Mouse (Mus musculus) CH12.LX (cell line): ENCODE results near the gene Lpin2. TPM values are rescaled to one million over a fixed set of nuclear protein-coding genes. Genes with fewer than 3 reads are reported as not detected.

Source experiments
- DNase-seq: peaks from one replicate; pipeline ENCODE4 v3.0.0-alpha.2; 2013; ENCODE audit errors: extremely low read depth
- H3K27ac ChIP-seq: 2 replicates; pipeline ENCODE4 v1.5.1; 2012; ENCODE audit warnings: low read depth, mild to moderate bottlenecking, control low read depth, moderate library complexity; ENCODE audit not compliant: insufficient read depth
- H3K27me3 ChIP-seq: replicated peaks from 2 replicates; pipeline ENCODE3; 2012; ENCODE audit warnings: inconsistent platforms
- H3K36me3 ChIP-seq, 2 experiments: replicated peaks in 1 of 2; 2 replicates each; pipeline versions ENCODE3 to v1.6.1; 2012; ENCODE audit warnings: inconsistent platforms in 1 of 2, low read length in 1 of 2, mild to moderate bottlenecking in 1 of 2, mixed read lengths in 1 of 2, moderate library complexity in 1 of 2; ENCODE audit not compliant: control insufficient read depth in 1 of 2, insufficient read depth in 1 of 2
- H3K4me1 ChIP-seq, 2 experiments: 2 replicates each; pipeline ENCODE4 v1.6.1; 2012; ENCODE audit warnings: inconsistent platforms in 1 of 2, moderate library complexity in 1 of 2; ENCODE audit not compliant: insufficient read depth in 2 of 2, control insufficient read depth in 1 of 2
- H3K4me2 ChIP-seq: 2 replicates; pipeline ENCODE4 v1.6.1; 2012; ENCODE audit warnings: low read depth, mild to moderate bottlenecking, control low read depth; ENCODE audit not compliant: poor library complexity, insufficient read depth, severe bottlenecking
- H3K4me3 ChIP-seq, 3 experiments: fragments of 150-350 bp in 1 of 3; sonication (generic) in 1 of 3; replicated peaks in 1 of 3; 2 replicates each; pipeline versions ENCODE3 to v1.5.1; 2011 to 2012; ENCODE audit warnings: low read depth in 2 of 3, low read length in 2 of 3, mild to moderate bottlenecking in 2 of 3, moderate library complexity in 2 of 3, control low read depth in 1 of 3, improper control_type of control experiment in 1 of 3, inconsistent platforms in 1 of 3, mixed read lengths in 1 of 3; ENCODE audit not compliant: poor library complexity in 1 of 3
- H3K79me2 ChIP-seq: replicated peaks from 2 replicates; pipeline ENCODE4 v1.6.1; 2012; ENCODE audit warnings: mild to moderate bottlenecking, moderate library complexity; ENCODE audit not compliant: control insufficient read depth, poor library complexity, insufficient read depth, severe bottlenecking; ENCODE audit errors: extremely low read depth
- H3K9ac ChIP-seq: 2 replicates; pipeline ENCODE4 v1.6.1; 2012; ENCODE audit warnings: low read depth, mild to moderate bottlenecking, control low read depth, moderate library complexity; ENCODE audit not compliant: insufficient read depth
- H3K9me3 ChIP-seq: replicated peaks from 2 replicates; pipeline ENCODE3; 2012; ENCODE audit warnings: low read length, inconsistent platforms, mixed read lengths
- CHD1 ChIP-seq: IDR thresholded peaks from 2 replicates; pipeline ENCODE4 v1.6.1; 2012; ENCODE audit warnings: low read depth, low read length, improper control_type of control experiment, inconsistent platforms
- CHD2 ChIP-seq: IDR thresholded peaks from 2 replicates; pipeline ENCODE4 v1.6.1; 2011; ENCODE audit warnings: low read length, improper control_type of control experiment
- CTCF ChIP-seq, 2 experiments: IDR thresholded peaks in 1 of 2; conservative IDR thresholded peaks in 1 of 2; 2 replicates each; pipeline ENCODE4 v1.5.1; 2011 to 2012; ENCODE audit warnings: low read depth in 2 of 2, low read length in 2 of 2, improper control_type of control experiment in 1 of 2, inconsistent platforms in 1 of 2, mild to moderate bottlenecking in 1 of 2, moderate library complexity in 1 of 2
- E2F4 ChIP-seq: IDR thresholded peaks from 2 replicates; pipeline ENCODE4 v1.6.1; 2011; ENCODE audit warnings: low read depth, low read length, improper control_type of control experiment; ENCODE audit not compliant: insufficient replicate concordance
- ELF1 ChIP-seq: IDR thresholded peaks from 2 replicates; pipeline ENCODE4 v1.6.1; 2014; ENCODE audit warnings: low read depth, mild to moderate bottlenecking, inconsistent platforms, low read length, improper control_type of control experiment
- GABPA ChIP-seq: IDR thresholded peaks from 2 replicates; pipeline ENCODE4 v1.6.1; 2012; ENCODE audit warnings: low read depth, low read length, improper control_type of control experiment, inconsistent platforms; ENCODE audit not compliant: insufficient replicate concordance
- HCFC1 ChIP-seq: IDR thresholded peaks from 2 replicates; pipeline ENCODE4 v1.6.1; 2012; ENCODE audit warnings: low read depth, mild to moderate bottlenecking, inconsistent platforms, low read length, improper control_type of control experiment
- IRF4 ChIP-seq: IDR thresholded peaks from 2 replicates; pipeline ENCODE4 v1.6.1; 2014; ENCODE audit warnings: low read depth, mild to moderate bottlenecking, inconsistent platforms, low read length, improper control_type of control experiment
- JUN ChIP-seq: IDR thresholded peaks from 2 replicates; pipeline ENCODE4 v1.6.1; 2011; ENCODE audit warnings: low read depth, mild to moderate bottlenecking, low read length, improper control_type of control experiment, moderate library complexity; ENCODE audit not compliant: insufficient read depth
- JUND ChIP-seq: conservative IDR thresholded peaks from 2 replicates; pipeline ENCODE4 v1.6.1; 2011; ENCODE audit warnings: low read depth, low read length, improper control_type of control experiment
- KAT2A ChIP-seq: IDR thresholded peaks from 2 replicates; pipeline ENCODE4 v1.6.1; 2012; ENCODE audit warnings: low read length, improper control_type of control experiment, inconsistent platforms; ENCODE audit not compliant: insufficient replicate concordance
- MAX ChIP-seq: IDR thresholded peaks from 2 replicates; pipeline ENCODE4 v1.6.1; 2011; ENCODE audit warnings: low read length, improper control_type of control experiment
- MEF2A ChIP-seq: IDR thresholded peaks from 2 replicates; pipeline ENCODE4 v1.6.1; 2014; ENCODE audit warnings: low read depth, mild to moderate bottlenecking, inconsistent platforms, low read length, improper control_type of control experiment, borderline replicate concordance
- MXI1 ChIP-seq: IDR thresholded peaks from 2 replicates; pipeline ENCODE4 v1.6.1; 2011; ENCODE audit warnings: mild to moderate bottlenecking, low read depth, low read length, improper control_type of control experiment
- MYC ChIP-seq: IDR thresholded peaks from 2 replicates; pipeline ENCODE4 v1.6.1; 2011; ENCODE audit warnings: low read depth, mild to moderate bottlenecking, improper control_type of control experiment, low read length
- NELFE ChIP-seq: IDR thresholded peaks from 2 replicates; pipeline ENCODE4 v1.6.1; 2011; ENCODE audit warnings: low read depth, low read length, improper control_type of control experiment
- NRF1 ChIP-seq: IDR thresholded peaks from 2 replicates; pipeline ENCODE4 v1.6.1; 2014; ENCODE audit warnings: low read depth, mild to moderate bottlenecking, inconsistent platforms, low read length, improper control_type of control experiment, moderate library complexity
- PAX5 ChIP-seq: IDR thresholded peaks from 2 replicates; pipeline ENCODE4 v1.6.1; 2012; ENCODE audit warnings: low read length, inconsistent platforms, mixed read lengths
- POLR2A ChIP-seq: IDR thresholded peaks from 2 replicates; pipeline ENCODE4 v1.6.1; 2011; ENCODE audit warnings: low read depth, mild to moderate bottlenecking, improper control_type of control experiment, low read length
- POLR2AphosphoS2 ChIP-seq: IDR thresholded peaks from 2 replicates; pipeline ENCODE4 v1.6.1; 2011; ENCODE audit warnings: low read depth, low read length, improper control_type of control experiment
- RAD21 ChIP-seq: IDR thresholded peaks from 2 replicates; pipeline ENCODE4 v1.6.1; 2011; ENCODE audit warnings: low read depth, mild to moderate bottlenecking, low read length, improper control_type of control experiment, moderate library complexity
- RCOR1 ChIP-seq: conservative IDR thresholded peaks from 2 replicates; pipeline ENCODE4 v1.6.1; 2012; ENCODE audit warnings: low read depth, mild to moderate bottlenecking, inconsistent platforms, low read length, improper control_type of control experiment
- SMC3 ChIP-seq: IDR thresholded peaks from 2 replicates; pipeline ENCODE4 v1.6.1; 2011; ENCODE audit warnings: low read depth, low read length, improper control_type of control experiment
- UBTF ChIP-seq: IDR thresholded peaks from 2 replicates; pipeline ENCODE4 v1.6.1; 2012; ENCODE audit warnings: low read depth, mild to moderate bottlenecking, inconsistent platforms, low read length, improper control_type of control experiment, moderate library complexity
- USF1 ChIP-seq: IDR thresholded peaks from 2 replicates; pipeline ENCODE4 v1.6.1; 2014; ENCODE audit warnings: low read depth, mild to moderate bottlenecking, inconsistent platforms, low read length, improper control_type of control experiment
- USF2 ChIP-seq: conservative IDR thresholded peaks from 2 replicates; pipeline ENCODE4 v1.6.1; 2011; ENCODE audit warnings: low read depth, low read length, improper control_type of control experiment
- ZC3H11A ChIP-seq: IDR thresholded peaks from 2 replicates; pipeline ENCODE4 v1.6.1; 2012; ENCODE audit warnings: low read depth, mild to moderate bottlenecking, inconsistent platforms, low read length, improper control_type of control experiment
- ZKSCAN1 ChIP-seq: IDR thresholded peaks from 2 replicates; pipeline ENCODE4 v1.6.1; 2012; ENCODE audit warnings: low read depth, inconsistent platforms, low read length, improper control_type of control experiment, borderline replicate concordance
- ZMIZ1 ChIP-seq: IDR thresholded peaks from 2 replicates; pipeline ENCODE4 v1.6.1; 2012; ENCODE audit warnings: low read depth, mild to moderate bottlenecking, inconsistent platforms, low read length, improper control_type of control experiment
- ZNF384 ChIP-seq: IDR thresholded peaks from 2 replicates; pipeline ENCODE4 v1.6.1; 2012; ENCODE audit warnings: low read depth, low read length, improper control_type of control experiment, inconsistent platforms
- dilution Hi-C: fragments of 300-500 bp; cut with MboI; formaldehyde crosslinking; loops from 2 replicates; pipeline ENCODE4 v1.14.3; 2020; ENCODE audit warnings: low sequenced_read_pairs; ENCODE audit not compliant: extremely low pct_unique_long_range_greater_than_20kb, extremely low pct_ligation_motif_present
- in situ Hi-C: fragments of 300-500 bp; cut with MboI; formaldehyde crosslinking; loops from 3 replicates; pipeline ENCODE4 v1.14.3; 2019; ENCODE audit warnings: low sequenced_read_pairs, low pct_ligation_motif_present, low pct_unique_long_range_greater_than_20kb, mixed read lengths
- polyA plus RNA-seq: library from polyadenylated mRNA; unstranded; fragments of >175 nt; gene quantifications from 2 replicates; pipeline ENCODE4 v1.2.1, GENCODE M21; 2012; ENCODE audit warnings: low read depth; ENCODE audit not compliant: insufficient read length
- total RNA-seq, 2 experiments: library from RNA; depleted of rRNA; stranded (reverse); fragments of 300-350 nt in 1 of 2; fragments of >200 nt in 1 of 2; gene quantifications; 2 replicates each; pipeline ENCODE4 v1.2.3; 2012 to 2014

Lpin2 gene
- total and polyA plus RNA-seq, 3 experiments: 25.4 to 31.4 (median 28.1) TPM

DNA sequence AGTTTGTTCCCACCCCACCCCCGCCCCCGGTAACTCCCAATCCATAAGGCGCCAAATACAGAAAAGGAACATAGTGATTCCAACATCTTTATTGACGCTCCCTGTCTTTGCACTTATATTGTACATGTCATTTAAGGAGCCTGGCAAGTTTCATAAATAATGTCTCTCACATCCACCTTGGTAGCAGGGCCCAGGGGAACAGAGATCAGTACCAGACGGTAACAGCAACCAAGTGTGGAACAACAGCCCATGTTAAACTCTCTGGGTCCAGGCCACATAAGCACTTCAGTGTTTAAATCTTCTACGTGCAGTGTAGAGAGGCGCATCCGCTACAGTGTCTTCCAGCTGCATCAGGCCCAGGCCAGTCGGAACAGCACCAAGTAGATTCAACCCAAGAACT, 69.7 kb downstream of the Lpin2 start:
- Histone ChIP-seq H3K9me3 (no peaks in the 10 kb centered on the region), H3K4me1 (peaks cover 5 to 8% of the 10 kb centered on the region in 2 experiments; a peak in 3 of 4 replicates), H3K36me3 (peaks cover 21 to 49% of the 10 kb centered on the region in 2 experiments), H3K79me2 (no peaks in the 10 kb centered on the region), H3K4me3 (no peak overlapping the region), H3K27ac (no peak overlapping the region), H3K4me2 (no peak overlapping the region), H3K9ac (no peak overlapping the region), H3K27me3 (no peaks in the 10 kb centered on the region)
- DNase-seq: no peak
- TF ChIP-seq RCOR1 (no peak), GABPA (no peak), ELF1 (no peak), RAD21 (no peak), E2F4 (no peak), JUN (no peak), KAT2A (no peak), ZKSCAN1 (no peak), MEF2A (no peak), ZMIZ1 (no peak), CTCF (conservative IDR thresholded peaks at IDR 0.05 in 1 of 2, IDR thresholded peaks at IDR 0.05 in 1 of 2; ENCODE audit: low read depth in 2 of 2, low read length in 2 of 2) (no peak), IRF4 (no peak), CHD2 (no peak), HCFC1 (no peak), SMC3 (no peak), NELFE (no peak), POLR2AphosphoS2 (no peak), UBTF (no peak), CHD1 (no peak)
- dilution Hi-C loops (no loop called here), in situ Hi-C loops (no loop called here)

DNA sequence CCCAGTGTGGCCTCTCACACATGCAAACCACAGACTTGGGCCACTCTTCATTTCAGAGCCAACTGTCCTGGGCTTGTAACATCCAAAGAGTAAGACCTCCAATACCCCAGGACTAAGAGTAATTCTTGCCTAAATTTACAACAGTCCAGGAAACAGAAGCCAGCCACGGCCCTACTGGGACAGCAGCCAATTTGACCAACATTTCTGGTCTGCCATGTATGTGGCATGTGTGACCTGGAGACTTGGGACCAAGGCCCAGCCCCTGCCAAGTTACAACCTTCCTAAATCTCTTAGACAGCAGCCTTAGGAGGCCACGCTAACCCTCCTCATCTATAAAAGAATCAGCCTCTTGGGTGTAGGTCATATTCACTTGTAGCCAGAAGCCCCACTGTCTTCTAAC, 71.0 kb downstream of the Lpin2 start:
- Histone ChIP-seq H3K27ac (no peak overlapping the region), H3K27me3 (no peaks in the 10 kb centered on the region), H3K9ac (no peak overlapping the region), H3K4me3 (no peak overlapping the region), H3K36me3 (peaks cover 9 to 36% of the 10 kb centered on the region in 2 experiments), H3K9me3 (no peaks in the 10 kb centered on the region), H3K79me2 (no peaks in the 10 kb centered on the region), H3K4me1 (peaks cover 5 to 8% of the 10 kb centered on the region in 2 experiments; a peak in 3 of 4 replicates)
- dilution Hi-C loops: no loop called here
- in situ Hi-C loops: no loop called here
- DNase-seq: no peak
- TF ChIP-seq CHD2: no peak
- no peak for TF ChIP-seq USF1
- TF ChIP-seq ZC3H11A: no peak
- no peak for TF ChIP-seq POLR2A
- TF ChIP-seq MYC: no peak
- TF ChIP-seq ZNF384: no peak
- no peak for TF ChIP-seq MXI1
- no peak for TF ChIP-seq KAT2A
- TF ChIP-seq NRF1: no peak
- no peak for TF ChIP-seq MEF2A
- TF ChIP-seq JUND: no peak
- no peak for TF ChIP-seq USF2
- TF ChIP-seq PAX5: no peak
- no peak for TF ChIP-seq CHD1
- no peak for TF ChIP-seq POLR2AphosphoS2
- no peak for TF ChIP-seq MAX
- no peak for TF ChIP-seq ZKSCAN1
- no peak for TF ChIP-seq CTCF (conservative IDR thresholded peaks at IDR 0.05 in 1 of 2, IDR thresholded peaks at IDR 0.05 in 1 of 2; ENCODE audit: low read depth in 2 of 2, low read length in 2 of 2)
- TF ChIP-seq, all 38 proteins: peak for 0
- H3K4me2 ChIP-seq: no peak overlapping the region
